Mouse (Mus musculus) left cerebral cortex, postnatal 4 days (tissue): ENCODE results near the gene Tmie. TPM values are rescaled to one million over a fixed set of nuclear protein-coding genes. Genes with fewer than 3 reads are reported as not detected.
"Not testable (repeated sequence)": the region's sequence is repeated elsewhere in the genome, so short reads cannot be mapped to it uniquely, and the experiment has no call there.

Experiments
- DNase-seq: peaks from one replicate; pipeline ENCODE4 v3.0.0-alpha.2; 2022
- intact Hi-C: fragments of 180-260 bp; cut with DNase I; formaldehyde crosslinking; loops from one replicate; pipeline ENCODE4 v1.15.1; 2025
- microRNA-seq: library from miRNA; unstranded; fragments of <30 nt; microRNA quantifications from one replicate; pipeline ENCODE4 v1.2.0, GENCODE M21; 2022
- total RNA-seq, 2 experiments: library from RNA; stranded (reverse); gene quantifications; 2 replicates each; pipeline ENCODE4 v1.2.3; 2021

Gene Tmie
- total RNA-seq, 2 experiments from 2014 or later, result 2.8 to 3.4 TPM

DNA sequence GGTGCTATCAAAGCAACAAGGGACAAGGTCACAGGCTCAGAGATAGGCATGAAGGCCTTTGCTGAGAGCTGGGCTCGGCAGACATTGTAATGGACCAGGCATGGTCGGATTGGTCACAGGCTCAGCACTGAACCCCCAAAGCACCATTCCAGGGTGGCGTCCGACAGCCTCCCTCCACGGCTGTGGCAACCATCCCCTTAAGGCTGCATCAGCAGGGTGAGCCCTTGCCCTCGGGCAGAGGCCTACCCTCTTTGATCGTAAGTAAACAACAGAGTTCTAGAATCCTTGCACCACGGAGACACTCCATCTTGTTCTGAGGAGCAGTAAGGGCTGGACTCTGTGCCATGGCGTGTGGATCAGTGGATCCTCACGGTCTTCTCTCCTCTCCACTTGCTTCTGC, 35.7 kb downstream of the Tmie start, which contains the start of gene Prss46:
Prss46 (plus strand) TSS at position 301 of the 400 bp plus-strand sequence.
- no peak for DNase-seq
- intact Hi-C loops, result no loop called here

GRCm38 (mm10) chr9:110841438-110841837, 38.5 kb downstream of the Tmie start:
- intact Hi-C loops, result no loop called here
- DNase-seq, result no peak

DNA sequence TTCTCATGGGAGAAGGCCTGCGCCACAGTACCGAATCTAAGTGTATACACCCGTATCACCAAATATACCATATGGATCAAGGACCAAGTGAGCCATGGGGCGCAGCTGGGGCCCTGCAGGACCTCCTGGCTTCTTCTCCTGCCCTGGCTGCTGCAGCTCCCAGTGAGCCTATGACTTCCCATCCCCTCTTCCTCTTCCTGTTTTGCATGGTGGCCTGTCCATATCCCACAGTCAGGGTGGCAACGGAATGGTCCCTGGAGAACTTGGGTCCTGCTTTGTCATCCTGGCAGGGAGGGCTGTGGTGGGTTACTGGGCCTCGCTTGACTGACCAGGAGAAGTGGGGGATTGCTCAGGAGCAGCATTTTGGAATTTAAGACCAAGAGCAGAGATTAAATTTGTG, 39.0 kb downstream of the Tmie start:
- no peak for DNase-seq
- intact Hi-C loops, result no loop called here

DNA sequence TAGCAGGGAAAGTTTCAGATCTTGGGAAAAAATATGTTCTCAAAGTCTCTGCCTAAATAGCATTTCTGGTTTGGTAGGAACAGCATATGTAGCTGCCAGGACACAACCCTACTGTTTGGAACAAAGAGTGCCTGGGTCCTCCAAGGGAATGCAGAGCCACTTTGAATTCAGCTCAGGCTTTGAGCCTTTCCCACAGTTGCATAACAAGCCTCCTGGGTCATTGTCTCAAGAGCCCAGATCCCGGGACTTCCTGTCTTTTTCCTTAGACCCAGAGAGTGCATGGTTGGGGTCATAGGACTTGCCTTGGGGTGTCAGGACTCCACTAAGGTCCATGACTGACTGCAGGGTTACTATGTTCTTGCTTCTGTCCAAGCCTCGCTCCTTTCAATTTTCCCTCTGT, 43.8 kb downstream of the Tmie start:
- intact Hi-C loops, result no loop called here
- DNase-seq, result no peak

DNA sequence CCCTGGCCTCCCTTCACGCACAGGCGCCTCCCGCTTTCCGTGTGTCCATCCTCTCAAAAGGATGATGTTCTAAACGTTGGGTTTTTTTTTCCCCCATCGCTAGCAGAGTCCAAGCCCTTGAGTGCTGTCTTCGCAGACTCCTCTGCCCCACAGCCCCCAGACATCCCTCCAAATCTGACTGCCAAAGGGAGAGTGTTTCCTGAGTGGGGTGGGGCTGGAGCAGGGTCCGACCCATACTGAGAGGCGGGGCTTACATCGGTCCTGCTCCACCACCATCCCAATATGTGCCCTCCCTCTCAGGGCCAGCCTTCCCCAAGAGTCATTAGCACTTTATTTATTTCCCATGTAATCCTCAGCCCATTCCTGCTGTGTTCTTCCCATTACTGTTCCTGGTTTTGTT, 45.0 kb downstream of the Tmie start:
- intact Hi-C loops, result no loop called here
- no peak for DNase-seq

DNA sequence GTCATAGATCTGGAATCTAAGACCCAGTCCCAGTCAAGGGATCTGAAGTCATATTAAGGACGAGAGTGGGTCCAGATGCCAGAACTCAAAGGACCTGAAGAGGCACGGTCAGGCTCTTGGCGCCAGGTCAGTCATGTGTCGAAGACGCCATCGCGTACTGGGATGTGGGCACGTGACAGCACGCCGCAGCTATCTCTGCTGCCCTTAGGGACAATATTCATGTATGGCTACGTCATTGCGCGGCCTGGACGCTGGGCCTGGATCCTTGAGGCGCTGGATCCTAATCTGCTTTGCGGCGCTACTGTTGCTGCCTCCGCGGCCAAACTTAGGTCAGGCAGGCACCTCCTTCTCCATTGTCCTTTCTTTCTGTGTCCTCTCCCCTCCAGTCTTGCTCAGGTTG, 45.5 kb downstream of the Tmie start, which contains the start of gene Prss45:
Prss45 (plus strand) TSS at position 178 of the 400 bp plus-strand sequence.
- DNase-seq, result no peak
- intact Hi-C loops, result no loop called here

- no peak for DNase-seq
- intact Hi-C loops, result no loop called here
These were observed 46.9 kb downstream of the Tmie start for GRCm38 (mm10) chr9:110833021-110833420.

- intact Hi-C loops, result no loop called here
- no peak for DNase-seq
These were observed 53.5 kb downstream of the Tmie start, which contains the start of gene Prss43 for GRCm38 (mm10) chr9:110826390-110826789. Gene Prss43 (plus strand): TSS chr9:110826690.

GRCm38 (mm10) chr9:110825832-110826231, 54.1 kb downstream of the Tmie start:
- no peak for DNase-seq
- intact Hi-C loops, result no loop called here

DNA sequence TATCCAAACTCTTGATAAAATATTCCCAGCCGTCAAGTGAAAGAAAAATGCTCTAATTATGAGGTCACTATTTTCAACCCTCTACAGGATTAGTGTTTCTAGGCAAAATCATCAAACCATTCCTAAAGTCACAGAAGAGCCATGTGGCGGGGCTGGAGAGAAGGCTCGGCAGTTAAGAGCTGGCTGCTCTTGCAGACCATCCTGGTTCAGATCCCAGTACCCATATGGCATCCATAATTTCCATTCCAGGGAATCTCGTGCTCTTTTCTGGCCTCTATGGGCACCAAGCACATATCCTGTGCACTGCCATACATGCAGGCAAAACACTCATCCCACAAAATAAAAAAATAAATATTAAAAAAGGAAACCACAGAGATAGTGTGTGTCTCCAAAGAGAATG, 54.5 kb downstream of the Tmie start:
- intact Hi-C loops, result no loop called here
- peak; percentile 21 for DNase-seq

- no peak for DNase-seq
- intact Hi-C loops, result no loop called here
These were observed 58.5 kb downstream of the Tmie start for GRCm38 (mm10) chr9:110821436-110821835.

GRCm38 (mm10) chr9:110820546-110820945, 59.4 kb downstream of the Tmie start:
- DNase-seq, intact Hi-C loops: not testable (repeated sequence)

Small RNA genes within 50 kb of the gene (microRNA-seq; reads per million reads assigned to microRNA genes)
- gene Gm24269, result not detected

Other genes with a start within 250 kb of the Tmie start
- gene Nbeal2, start 226.0 kb downstream of the Tmie start, total RNA-seq, result 10 to 100 TPM; 13.0 to 14.6 TPM
- 10 to 100 TPM; 43.1 to 46.6 TPM for gene Ccdc12, start 223.6 kb downstream of the Tmie start, total RNA-seq
- gene Myl3, start 138.3 kb downstream of the Tmie start, total RNA-seq, result 1 to 10 TPM in 1 of 2 experiments, under 1 TPM in 1; 0.87 to 1.1 TPM
- gene Pth1r, start 133.0 kb downstream of the Tmie start, total RNA-seq, result 10 to 100 TPM; 11.2 to 11.6 TPM
- gene Prss42, start 81.9 kb downstream of the Tmie start, total RNA-seq, result not detected
- gene Prss44, start 66.1 kb downstream of the Tmie start, total RNA-seq, result not detected
- not detected for gene Prss43, start 53.4 kb downstream of the Tmie start, total RNA-seq
- under 1 TPM in 1 of 2 experiments, not detected in 1; 0.52 TPM for gene Prss45, start 45.5 kb downstream of the Tmie start, total RNA-seq
- not detected for gene Prss46, start 35.6 kb downstream of the Tmie start, total RNA-seq
- not detected for gene Prss50, start 22.1 kb downstream of the Tmie start, total RNA-seq
- gene Als2cl, start 243 bp downstream of the Tmie start, total RNA-seq, result 1 to 10 TPM; 4.4 to 5.9 TPM
- gene Fam240a, start 36.7 kb upstream of the Tmie start, total RNA-seq, result not detected
- gene Tdgf1, start 66.0 kb upstream of the Tmie start, total RNA-seq, result under 1 TPM in 1 of 2 experiments, not detected in 1; 0.54 TPM
- under 1 TPM; 0.46 to 0.48 TPM for gene Lrrc2, start 71.4 kb upstream of the Tmie start, total RNA-seq
- under 1 TPM; 0.28 to 0.48 TPM for gene Rtp3, start 110.5 kb upstream of the Tmie start, total RNA-seq
- 1 to 10 TPM in 1 of 2 experiments, under 1 TPM in 1; 0.91 to 1.7 TPM for gene Ltf, start 139.2 kb upstream of the Tmie start, total RNA-seq
- gene Ccrl2, start 177.4 kb upstream of the Tmie start, total RNA-seq, result under 1 TPM; 0.48 to 0.98 TPM
- gene Lrrfip2, start 237.5 kb upstream of the Tmie start, total RNA-seq, result 10 to 100 TPM; 37.9 to 45.8 TPM